In genomic region chr12:5757361-5757760, GRCm38 (mm10) we compare ENCODE assay signal across 23 mouse cellular contexts.
DNase-seq lines count a peak whose midpoint lies in the region; ATAC-seq lines count a peak whose summit lies in the region.
"Had no signal": no experiment of that assay in that cellular context is flagged by ENCODE, and none has a peak within 500 bp of the region (broad histone marks: within the 10 kb centered on the region; RNA-seq: fewer than 3 reads in every experiment).

No protein-coding gene starts in this region.

- ATAC-seq in megakaryocyte progenitor cell, adult 5-6 weeks (replicated peaks; ENCODE audit: poor library complexity), result no peak
- ATAC-seq: activated CD4-positive, CD25-positive, alpha-beta regulatory T cell, adult 4 months; CD4-positive, CD25-positive, alpha-beta regulatory T cell, adult 4 months; forebrain, embryonic 13.5 days; forebrain, embryonic 15.5 days; Patski had no signal

- peak; percentile 42 for DNase-seq in gastrocnemius, adult 18-20 months (ENCODE audit: low spot score)
- DNase-seq in gastrocnemius, postnatal 14 days, result no peak
- DNase-seq in gastrocnemius, postnatal 25 days, result peak; percentile 25
- no peak for DNase-seq in gastrocnemius, postnatal 10 days
- DNase-seq in lung, postnatal 25 days (ENCODE audit: low spot score), result peak; percentile 4
- DNase-seq in lung, postnatal 14 days, result no peak
- DNase-seq: adrenal gland, adult 8-10 months; adrenal gland, postnatal 14 days; adrenal gland, postnatal 36 days; B cell, adult 2 months; cerebellum, adult 11 months; cerebellum, adult 18-20 months; cerebellum, adult 8-10 months; cerebellum, adult 9-11 months; cerebellum, postnatal 14 days; cerebellum, postnatal 36 days; embryo, embryonic 11 days had no signal

- intact Hi-C loops in gastrocnemius, postnatal 14 days (cut with DNase I; ENCODE audit: low total_unique reads), result no loop called here

Comparison
In these comparisons a context has a peak if more than half of its experiments do, and no peak if none do; other contexts are left out.
1. DNase-seq: peak in gastrocnemius, adult 18-20 months (single experiment), gastrocnemius, postnatal 25 days (single experiment) and lung, postnatal 25 days (single experiment); none in gastrocnemius, postnatal 14 days (single experiment), gastrocnemius, postnatal 10 days (single experiment) and lung, postnatal 14 days (single experiment).